In genomic region chr9:111481011-111481410, GRCm38 (mm10) we compare ENCODE assay signal across 23 mouse cellular contexts. TPM values are rescaled to one million over a fixed set of nuclear protein-coding genes. Genes with fewer than 3 reads are reported as not detected.
"Had no signal": no experiment of that assay in that cellular context is flagged by ENCODE, and none has a peak within 500 bp of the region (broad histone marks: within the 10 kb centered on the region; RNA-seq: fewer than 3 reads in every experiment).

No protein-coding gene starts in this region.

- H3K9ac ChIP-seq: liver, postnatal 0 days; lung, embryonic 15.5 days; midbrain, embryonic 12.5 days; neural tube, embryonic 13.5 days; neural tube, embryonic 15.5 days had no signal

- H3K9me3 ChIP-seq: lung, embryonic 15.5 days; megakaryocyte, embryonic 14.5 days; midbrain, embryonic 10.5 days; midbrain, embryonic 12.5 days; neural tube, embryonic 13.5 days; neural tube, embryonic 15.5 days had no signal

- H3K4me3 ChIP-seq: lung, embryonic 15.5 days; megakaryocyte, embryonic 14.5 days; midbrain, embryonic 10.5 days; midbrain, embryonic 12.5 days; myocyte; neural tube, embryonic 13.5 days; neural tube, embryonic 15.5 days had no signal

- H3K36me3 ChIP-seq: lung, embryonic 15.5 days; midbrain, embryonic 10.5 days; midbrain, embryonic 12.5 days; neural tube, embryonic 13.5 days had no signal

- H3K27me3 ChIP-seq: lung, embryonic 15.5 days; midbrain, embryonic 12.5 days; neural tube, embryonic 13.5 days; neural tube, embryonic 15.5 days had no signal

- DNase-seq: liver, postnatal 0 days; lung, adult 2 months; lung, postnatal 14 days; lung, postnatal 36 days; midbrain, embryonic 14.5 days; retina, postnatal 1 day; right cerebral cortex, adult 18-20 months; right cerebral cortex, postnatal 25 days; right cerebral cortex, postnatal 4 days; spleen, adult 18-20 months; thymus, adult 18-20 months; thymus, postnatal 14 days; thymus, postnatal 36 days had no signal

- H3K4me2 ChIP-seq: lung, embryonic 15.5 days; midbrain, embryonic 12.5 days; neural tube, embryonic 13.5 days; neural tube, embryonic 15.5 days had no signal

- H3K4me1 ChIP-seq: lung, embryonic 15.5 days; megakaryocyte, embryonic 14.5 days; midbrain, embryonic 10.5 days had no signal

- ATAC-seq: liver, postnatal 0 days; lung, postnatal 0 days; midbrain, embryonic 16.5 days had no signal

- H3K27ac ChIP-seq: lung, embryonic 15.5 days; macrophage; midbrain, embryonic 10.5 days; midbrain, embryonic 12.5 days; neural tube, embryonic 13.5 days; neural tube, embryonic 15.5 days had no signal

RNA-seq across cellular contexts. Expression of gene Dclk3, which starts 42.1 kb away (rescaled TPM):
- polyA plus RNA-seq: macrophage, myocyte had no signal
